Mouse (Mus musculus): ENCODE measurements around the gene H60b. TPM values are rescaled to one million over a fixed set of nuclear protein-coding genes. Genes with fewer than 3 reads are reported as not detected.
"Not testable (repeated sequence)": the region's sequence is repeated elsewhere in the genome, so short reads cannot be mapped to it uniquely, and the experiment has no call there.

The H60b gene
- polyA plus RNA-seq, 1 experiment from 2014 or later = 0.39 TPM

- not testable (repeated sequence) for H3K4me2 ChIP-seq (ENCODE audit: low read depth, low read length); DNase-seq (ENCODE audit: low spot score); H3K9ac ChIP-seq (ENCODE audit: low read depth, low read length); H3K4me3 ChIP-seq (ENCODE audit: low read depth, low read length); H3K36me3 ChIP-seq (ENCODE audit: control insufficient read depth, insufficient read depth, low read length); H3K4me1 ChIP-seq (ENCODE audit: control insufficient read depth, insufficient read depth, low read length); ATAC-seq (ENCODE audit: low read depth); H3K9me3 ChIP-seq (ENCODE audit: control insufficient read depth, low read length); H3K27ac ChIP-seq (replicated peaks; ENCODE audit: low read depth, low read length)
- 33% methylated on average over 6 of the region's 8 CpGs for WGBS
- H3K27me3 ChIP-seq (replicated peaks; ENCODE audit: control insufficient read depth, insufficient read depth, low read length) = peaks cover 11% of the 10 kb centered on the region
These were observed 112.7 kb downstream of the H60b start for GRCm38 (mm10) chr10:22270879-22271786.

DNA sequence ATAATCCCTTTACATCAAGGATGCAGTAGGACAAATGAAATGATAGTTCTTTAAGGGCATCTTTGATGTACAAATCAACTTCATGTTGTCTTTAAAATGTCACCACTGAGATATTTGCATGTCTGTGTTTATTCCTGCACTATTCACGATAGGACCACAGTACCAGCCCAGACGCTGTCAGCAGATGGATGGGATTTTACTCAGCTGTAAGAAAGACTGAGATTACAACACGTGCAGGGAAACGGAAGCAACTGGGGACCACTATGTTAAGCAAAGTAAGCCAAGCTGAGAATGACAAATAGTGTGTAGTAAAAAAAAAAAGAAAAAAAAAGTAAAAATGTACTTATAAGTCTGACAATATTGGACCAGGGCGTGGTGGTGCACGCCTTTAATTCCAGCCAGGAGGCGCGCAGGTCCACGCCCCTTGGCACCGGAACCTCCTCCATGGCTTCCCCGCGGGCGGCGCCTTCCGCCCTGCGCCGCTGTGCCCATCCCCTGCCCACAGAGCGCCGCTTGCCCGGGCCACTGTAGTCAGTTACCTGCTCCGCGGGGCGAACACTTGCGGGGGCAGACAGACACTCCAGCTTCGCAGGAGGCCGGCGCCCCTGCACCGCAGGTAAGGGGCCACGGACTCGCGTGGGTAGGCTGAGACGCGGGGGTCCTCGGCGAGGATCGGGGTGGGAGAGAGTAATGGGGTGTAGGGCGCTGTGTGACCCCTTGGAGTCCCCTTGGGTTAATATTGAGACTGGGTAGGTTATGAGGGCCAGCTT, 114.7 kb downstream of the H60b start:
- H3K36me3 ChIP-seq (ENCODE audit: control insufficient read depth, insufficient read depth, low read length); ATAC-seq (ENCODE audit: low read depth); H3K27ac ChIP-seq (replicated peaks; ENCODE audit: low read depth, low read length); H3K4me1 ChIP-seq (ENCODE audit: control insufficient read depth, insufficient read depth, low read length); H3K9me3 ChIP-seq (ENCODE audit: control insufficient read depth, low read length): not testable (repeated sequence)
- 3% methylated on average over 32 of the region's 37 CpGs for WGBS
- Histone ChIP-seq H3K27me3 (replicated peaks; ENCODE audit: control insufficient read depth, insufficient read depth, low read length) (peaks cover 11% of the 10 kb centered on the region), H3K9ac (ENCODE audit: low read depth, low read length) (0 out of 2 replicates have a peak overlapping the region, but pooled peaks have one; percentile 5), H3K4me2 (ENCODE audit: low read depth, low read length) (peak overlapping the region; percentile 78), H3K4me3 (ENCODE audit: low read depth, low read length) (peak overlapping the region; percentile 46)
- peak; percentile 13 for DNase-seq (ENCODE audit: low spot score)

DNA sequence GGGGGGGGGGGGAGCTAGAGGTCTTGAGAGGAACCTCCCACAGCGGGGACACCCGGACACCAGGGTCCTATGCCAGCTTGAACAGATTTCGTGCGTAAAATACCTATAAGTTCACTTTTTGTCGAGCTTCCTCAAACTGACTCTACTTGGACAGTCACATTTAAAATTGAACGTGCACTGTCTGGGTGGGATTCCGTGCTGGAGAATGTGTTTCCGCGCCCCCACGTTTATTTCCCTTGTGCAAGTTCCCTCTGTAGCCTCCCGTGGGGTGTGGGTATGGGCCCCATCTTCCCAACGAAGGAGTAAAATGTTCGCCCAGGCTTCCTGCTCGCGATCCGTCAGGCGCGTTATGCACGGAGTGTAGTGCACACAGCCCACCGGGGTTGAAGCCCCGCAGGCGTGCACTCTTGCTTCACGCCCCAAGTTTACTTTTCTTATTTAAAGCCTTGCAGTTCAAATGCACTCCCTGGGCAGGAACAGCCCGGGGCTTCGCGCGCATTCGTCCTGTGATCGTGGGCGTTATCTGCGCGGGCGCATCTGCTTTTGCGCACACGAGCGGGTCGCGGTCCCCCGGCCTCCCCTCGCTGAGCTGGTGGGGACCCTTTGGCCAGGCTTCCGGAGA, 115.4 kb downstream of the H60b start:
- Histone ChIP-seq H3K9ac (ENCODE audit: low read depth, low read length) (peak overlapping the region; percentile 38), H3K27ac (replicated peaks; ENCODE audit: low read depth, low read length) (no peak overlapping the region), H3K36me3 (ENCODE audit: control insufficient read depth, insufficient read depth, low read length) (no peaks in the 10 kb centered on the region), H3K4me1 (ENCODE audit: control insufficient read depth, insufficient read depth, low read length) (no peaks in the 10 kb centered on the region), H3K4me2 (ENCODE audit: low read depth, low read length) (peak overlapping the region; percentile 78), H3K4me3 (ENCODE audit: low read depth, low read length) (peak overlapping the region; percentile 46), H3K27me3 (replicated peaks; ENCODE audit: control insufficient read depth, insufficient read depth, low read length) (peaks cover 11% of the 10 kb centered on the region), H3K9me3 (ENCODE audit: control insufficient read depth, low read length) (no peaks in the 10 kb centered on the region)
- ATAC-seq (ENCODE audit: low read depth) (no peak), DNase-seq (ENCODE audit: low spot score) (peak; percentile 20)
- WGBS = under 1% methylated on average over 40 of the region's 41 CpGs

- Histone ChIP-seq H3K4me2 (ENCODE audit: low read depth, low read length) (peak overlapping the region; percentile 78), H3K27me3 (replicated peaks; ENCODE audit: control insufficient read depth, insufficient read depth, low read length) (peaks cover 11% of the 10 kb centered on the region), H3K36me3 (ENCODE audit: control insufficient read depth, insufficient read depth, low read length) (no peaks in the 10 kb centered on the region), H3K9ac (ENCODE audit: low read depth, low read length) (no peak overlapping the region), H3K4me1 (ENCODE audit: control insufficient read depth, insufficient read depth, low read length) (no peaks in the 10 kb centered on the region), H3K9me3 (ENCODE audit: control insufficient read depth, low read length) (no peaks in the 10 kb centered on the region), H3K4me3 (ENCODE audit: low read depth, low read length) (peak overlapping the region; percentile 46), H3K27ac (replicated peaks; ENCODE audit: low read depth, low read length) (no peak overlapping the region)
- WGBS = 6% methylated on average over 15 of the region's 19 CpGs
- DNase-seq (ENCODE audit: low spot score) = no peak
- ATAC-seq (ENCODE audit: low read depth) = no peak; the same call in 1 of the 2 replicates
These were observed 116.2 kb downstream of the H60b start for GRCm38 (mm10) chr10:22274445-22275057.

- not testable (repeated sequence) for DNase-seq (ENCODE audit: low spot score); H3K36me3 ChIP-seq (ENCODE audit: control insufficient read depth, insufficient read depth, low read length); H3K4me2 ChIP-seq (ENCODE audit: low read depth, low read length); H3K9me3 ChIP-seq (ENCODE audit: control insufficient read depth, low read length); H3K27ac ChIP-seq (replicated peaks; ENCODE audit: low read depth, low read length); H3K27me3 ChIP-seq (replicated peaks; ENCODE audit: control insufficient read depth, insufficient read depth, low read length); H3K4me3 ChIP-seq (ENCODE audit: low read depth, low read length); ATAC-seq (ENCODE audit: low read depth); H3K9ac ChIP-seq (ENCODE audit: low read depth, low read length); H3K4me1 ChIP-seq (ENCODE audit: control insufficient read depth, insufficient read depth, low read length)
- WGBS = 79% methylated on average over 2 of the region's 2 CpGs
These were observed 120.1 kb downstream of the H60b start for GRCm38 (mm10) chr10:22278468-22278867.

DNA sequence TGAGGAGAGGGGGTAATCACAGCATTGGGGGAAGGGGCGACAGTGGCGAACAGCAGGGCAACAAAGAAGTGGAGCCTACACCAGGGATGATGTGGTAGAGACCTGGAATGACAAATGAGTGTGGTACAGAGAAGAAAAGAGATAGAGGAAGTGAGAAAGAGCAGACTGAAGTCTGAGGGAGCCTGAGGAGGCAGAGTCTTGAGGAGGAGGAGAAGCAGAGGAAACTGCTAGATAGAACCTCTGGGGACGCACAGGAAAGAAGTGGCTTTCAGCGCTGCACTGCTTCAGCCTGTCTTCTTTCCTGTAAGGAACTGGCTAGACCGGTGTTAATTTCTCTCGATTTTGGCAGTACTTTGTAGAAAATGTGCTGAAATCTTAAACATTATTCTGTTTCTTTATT, 124.4 kb downstream of the H60b start:
- Histone ChIP-seq H3K4me1 (ENCODE audit: control insufficient read depth, insufficient read depth, low read length) (no peaks in the 10 kb centered on the region), H3K9me3 (ENCODE audit: control insufficient read depth, low read length) (no peaks in the 10 kb centered on the region), H3K27me3 (replicated peaks; ENCODE audit: control insufficient read depth, insufficient read depth, low read length) (no peaks in the 10 kb centered on the region), H3K4me3 (ENCODE audit: low read depth, low read length) (no peak overlapping the region), H3K4me2 (ENCODE audit: low read depth, low read length) (no peak overlapping the region), H3K9ac (ENCODE audit: low read depth, low read length) (no peak overlapping the region), H3K36me3 (ENCODE audit: control insufficient read depth, insufficient read depth, low read length) (no peaks in the 10 kb centered on the region), H3K27ac (replicated peaks; ENCODE audit: low read depth, low read length) (no peak overlapping the region)
- WGBS = 39% methylated on average over 6 of the region's 6 CpGs
- ATAC-seq (ENCODE audit: low read depth) (no peak), DNase-seq (ENCODE audit: low spot score) (no peak)

DNA sequence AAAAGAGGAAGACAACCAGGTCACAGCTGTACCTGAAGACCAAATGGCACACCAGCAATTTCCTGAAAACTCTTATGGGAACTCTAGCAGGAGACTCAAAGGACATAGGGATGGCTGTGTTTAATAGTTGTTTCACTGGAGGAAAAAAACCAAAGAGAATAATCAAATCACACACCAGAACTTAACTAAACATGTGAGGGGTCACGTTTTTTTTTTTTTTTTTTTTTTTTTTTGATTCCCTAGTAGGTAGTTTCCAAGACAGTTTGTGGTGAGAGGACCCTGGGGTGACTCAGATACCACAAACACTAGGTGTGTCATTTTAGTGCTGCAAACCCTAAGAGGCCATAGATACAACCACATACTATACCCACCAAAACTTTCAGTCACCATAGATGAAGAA, 137.3 kb downstream of the H60b start:
- DNase-seq (ENCODE audit: low spot score) (no peak), ATAC-seq (ENCODE audit: low read depth) (no peak)
- Histone ChIP-seq H3K9me3 (ENCODE audit: control insufficient read depth, low read length) (no peaks in the 10 kb centered on the region), H3K27ac (replicated peaks; ENCODE audit: low read depth, low read length) (no peak overlapping the region), H3K9ac (ENCODE audit: low read depth, low read length) (no peak overlapping the region), H3K4me3 (ENCODE audit: low read depth, low read length) (no peak overlapping the region), H3K27me3 (replicated peaks; ENCODE audit: control insufficient read depth, insufficient read depth, low read length) (no peaks in the 10 kb centered on the region), H3K4me2 (ENCODE audit: low read depth, low read length) (no peak overlapping the region), H3K36me3 (ENCODE audit: control insufficient read depth, insufficient read depth, low read length) (no peaks in the 10 kb centered on the region), H3K4me1 (ENCODE audit: control insufficient read depth, insufficient read depth, low read length) (no peaks in the 10 kb centered on the region)
- WGBS = 18% methylated on average over 1 of the region's 1 CpGs

DNA sequence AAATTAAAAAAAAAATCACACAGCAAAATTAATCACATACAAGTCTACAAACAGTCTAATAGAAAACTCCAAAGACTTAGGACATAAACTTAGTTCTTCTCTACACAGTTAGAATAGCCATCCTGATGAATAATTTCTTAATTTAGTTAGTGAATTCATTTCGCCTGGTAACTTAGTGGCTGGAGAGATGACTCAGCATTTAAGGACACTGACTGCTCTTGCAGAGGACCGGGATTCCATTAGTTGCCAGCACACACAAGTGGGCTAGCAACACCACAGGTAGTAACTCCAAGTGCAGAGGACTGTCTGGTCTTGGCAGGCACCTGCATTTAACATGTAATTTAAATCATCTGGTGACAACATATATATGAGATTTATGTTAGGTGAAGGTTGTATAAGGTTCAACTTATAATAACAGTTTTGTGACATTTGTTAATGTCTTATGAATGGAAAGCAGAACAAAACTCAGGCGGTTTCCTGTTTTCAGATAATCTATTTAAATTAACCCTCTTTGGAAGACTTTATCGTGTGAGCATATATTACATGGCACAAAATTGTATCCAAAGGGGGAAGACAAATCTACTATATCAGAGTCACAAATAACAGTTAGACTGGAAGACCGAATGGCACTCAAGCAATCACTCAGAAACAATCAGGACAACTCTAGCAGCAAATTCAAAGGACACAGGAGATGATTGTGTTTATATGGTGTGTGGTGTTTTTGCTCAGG, 138.8 kb downstream of the H60b start:
- no peak overlapping the region for H3K4me2 ChIP-seq (ENCODE audit: low read depth, low read length)
- DNase-seq (ENCODE audit: low spot score) (no peak), ATAC-seq (ENCODE audit: low read depth) (no peak)
- no peaks in the 10 kb centered on the region for H3K36me3 ChIP-seq (ENCODE audit: control insufficient read depth, insufficient read depth, low read length)
- no peak overlapping the region for H3K4me3 ChIP-seq (ENCODE audit: low read depth, low read length)
- no peaks in the 10 kb centered on the region for H3K9me3 ChIP-seq (ENCODE audit: control insufficient read depth, low read length)
- H3K27me3 ChIP-seq (replicated peaks; ENCODE audit: control insufficient read depth, insufficient read depth, low read length) = no peaks in the 10 kb centered on the region
- no peak overlapping the region for H3K27ac ChIP-seq (replicated peaks; ENCODE audit: low read depth, low read length)
- H3K9ac ChIP-seq (ENCODE audit: low read depth, low read length) = no peak overlapping the region
- 76% methylated on average over 5 of the region's 5 CpGs for WGBS
- no peaks in the 10 kb centered on the region for H3K4me1 ChIP-seq (ENCODE audit: control insufficient read depth, insufficient read depth, low read length)
